Mouse (Mus musculus) CD4-positive, CD25-positive, alpha-beta regulatory T cell, adult 2 months (primary cell): ENCODE measurements around the gene Mapk1ip1l.

Source experiments
- DNase-seq: peaks from one replicate; pipeline ENCODE4 v3.0.0-alpha.2; 2012; ENCODE audit warnings: low read depth, low spot score

Mapk1ip1l gene

GRCm38 (mm10) chr14:47359610-47360009, 61.5 kb downstream of the Mapk1ip1l start:
- no peak for DNase-seq

- no peak for DNase-seq
These were observed 63.4 kb downstream of the Mapk1ip1l start for GRCm38 (mm10) chr14:47361418-47361817.

- DNase-seq, result peak; percentile 23
These were observed 63.8 kb downstream of the Mapk1ip1l start for GRCm38 (mm10) chr14:47361899-47362298.

GRCm38 (mm10) chr14:47364742-47365449, 66.8 kb downstream of the Mapk1ip1l start:
- no peak for DNase-seq

GRCm38 (mm10) chr14:47366881-47367321, 68.8 kb downstream of the Mapk1ip1l start:
- DNase-seq, result peak; percentile 25

GRCm38 (mm10) chr14:47367461-47367860, 69.4 kb downstream of the Mapk1ip1l start, which contains the start of gene Lgals3:
TSS of gene Lgals3 (plus strand) at chr14:47367751.
- DNase-seq, result no peak

GRCm38 (mm10) chr14:47369741-47370140, 71.7 kb downstream of the Mapk1ip1l start:
- DNase-seq, result no peak

GRCm38 (mm10) chr14:47370790-47371189, 72.7 kb downstream of the Mapk1ip1l start:
- no peak for DNase-seq

- no peak for DNase-seq
These were observed 73.6 kb downstream of the Mapk1ip1l start for GRCm38 (mm10) chr14:47371689-47372088.
